Mouse (Mus musculus) small intestine, adult 2 months (tissue): ENCODE measurements around the gene Bpi.

Experiments
- CTCF ChIP-seq: fragments of 200-500 bp; IDR thresholded peaks from 2 replicates; pipeline ENCODE4 v1.5.1; 2012; ENCODE audit warnings: low read depth, mild to moderate bottlenecking, control low read depth, inconsistent platforms, low read length, moderate library complexity, mixed read lengths; ENCODE audit not compliant: insufficient replicate concordance, insufficient read length; ENCODE audit errors: extremely low read depth
- POLR2A ChIP-seq: fragments of 200-500 bp; IDR thresholded peaks from 2 replicates; pipeline ENCODE4 v1.6.1; 2012; ENCODE audit warnings: low read depth, mild to moderate bottlenecking, control low read depth, inconsistent platforms, low read length, moderate library complexity

- TF ChIP-seq CTCF (no peak), POLR2A (no peak)
Measured at GRCm38 (mm10) chr2:158305948-158306695, 48.2 kb downstream of the Bpi start, which contains the start of gene Lbp.
